Mouse (Mus musculus) embryonic fibroblast, embryonic 13.5 days (primary cell): ENCODE measurements around the gene Ckap4.

Source experiments
- CTCF ChIP-seq: IDR thresholded peaks from 2 replicates; pipeline ENCODE4 v1.5.1; 2011; ENCODE audit warnings: mild to moderate bottlenecking, control low read depth, low read length, moderate library complexity, borderline replicate concordance; ENCODE audit not compliant: insufficient read depth
- POLR2A ChIP-seq: IDR thresholded peaks from 2 replicates; pipeline ENCODE4 v1.6.1; 2011; ENCODE audit warnings: low read depth, mild to moderate bottlenecking, control low read depth, low read length, moderate library complexity

GRCm38 (mm10) chr10:84527070-84527469, 6.8 kb downstream of the Ckap4 start:
- TF ChIP-seq CTCF: no peak
- TF ChIP-seq POLR2A: no peak
